Mouse (Mus musculus) neural tube, embryonic 14.5 days (tissue): ENCODE data around the gene Wnt7b. TPM values are rescaled to one million over a fixed set of nuclear protein-coding genes. Genes with fewer than 3 reads are reported as not detected.

Experiments used
- ATAC-seq: fragments of 200-750 bp; cut with Nextera tagmentation; 2 replicates; pipeline ENCODE4 v1.8.0; 2017; ENCODE audit warnings: low read depth, mild to moderate bottlenecking, moderate TSS enrichment, moderate library complexity
- H3K27ac ChIP-seq: fragments of 300-500 bp; sonication (generic); 2 replicates; pipeline ENCODE4 v1.5.1; 2014; ENCODE audit warnings: low read depth, mild to moderate bottlenecking, control low read depth, low read length, moderate library complexity, mixed read lengths
- H3K27me3 ChIP-seq: fragments of 300-500 bp; sonication (generic); 2 replicates; pipeline ENCODE4 v1.6.1; 2014; ENCODE audit warnings: low read length; ENCODE audit not compliant: control insufficient read depth, insufficient read depth
- H3K36me3 ChIP-seq: fragments of 300-500 bp; sonication (generic); 2 replicates; pipeline ENCODE4 v1.6.1; 2014; ENCODE audit warnings: low read length, mixed read lengths; ENCODE audit not compliant: control insufficient read depth, insufficient read depth
- H3K4me1 ChIP-seq: fragments of 300-500 bp; sonication (generic); 2 replicates; pipeline ENCODE4 v1.6.1; 2014; ENCODE audit warnings: low read length; ENCODE audit not compliant: control insufficient read depth, insufficient read depth
- H3K4me2 ChIP-seq: fragments of 300-500 bp; sonication (generic); 2 replicates; pipeline ENCODE4 v1.6.1; 2014; ENCODE audit warnings: mild to moderate bottlenecking, low read depth, low read length, control low read depth
- H3K4me3 ChIP-seq: fragments of 300-500 bp; sonication (generic); 2 replicates; pipeline ENCODE4 v1.5.1; 2014; ENCODE audit warnings: low read depth, low read length, control low read depth, mixed read lengths
- H3K9ac ChIP-seq: fragments of 300-500 bp; sonication (generic); replicated peaks from 2 replicates; pipeline ENCODE4 v1.6.1; 2014; ENCODE audit warnings: low read depth, mild to moderate bottlenecking, control low read depth, low read length, mixed read lengths
- H3K9me3 ChIP-seq: fragments of 300-500 bp; sonication (generic); 2 replicates; pipeline ENCODE4 v1.6.1; 2016; ENCODE audit warnings: low read length; ENCODE audit not compliant: control insufficient read depth
- WGBS: fragments of 180-500 bp; shearing (Covaris S2); extraction: QIAGEN DNeasy Blood & Tissue Kit; methylation state at CpG from one replicate; pipeline ENCODE4 v1.1.7; 2014; 5-methylcytosine and 5-hydroxymethylcytosine counted together
- polyA plus RNA-seq: library from polyadenylated mRNA; unstranded; fragments of >200 nt; fragmentation: Nextera tagmentation; extraction: Ambion mirVana; gene quantifications from 2 replicates; pipeline ENCODE4 v1.2.1, GENCODE M21; 2014

Gene Wnt7b
- polyA plus RNA-seq, 1 experiment from 2014 or later = 17.3 TPM

GRCm38 (mm10) chr15:85603422-85603821, 21.1 kb upstream of the Wnt7b start:
- H3K9ac ChIP-seq = no peak overlapping the region
- H3K27ac ChIP-seq = no peak overlapping the region
- H3K4me3 ChIP-seq = no peak overlapping the region
- H3K9me3 ChIP-seq = no peaks in the 10 kb centered on the region
- H3K27me3 ChIP-seq = no peaks in the 10 kb centered on the region
- H3K4me1 ChIP-seq = peaks cover 10% of the 10 kb centered on the region; the same call in 1 of the 2 replicates
- 47% methylated on average over 5 of the region's 5 CpGs for WGBS
- no peak overlapping the region for H3K4me2 ChIP-seq
- no peak for ATAC-seq
- no peaks in the 10 kb centered on the region for H3K36me3 ChIP-seq

GRCm38 (mm10) chr15:85602733-85603132, 20.5 kb upstream of the Wnt7b start:
- H3K27me3 ChIP-seq = no peaks in the 10 kb centered on the region
- H3K27ac ChIP-seq = no peak overlapping the region
- no peak overlapping the region for H3K9ac ChIP-seq
- WGBS = 76% methylated on average over 6 of the region's 6 CpGs
- H3K4me1 ChIP-seq = peaks cover 10% of the 10 kb centered on the region; the same call in 1 of the 2 replicates
- ATAC-seq = no peak
- no peak overlapping the region for H3K4me2 ChIP-seq
- H3K36me3 ChIP-seq = no peaks in the 10 kb centered on the region
- H3K9me3 ChIP-seq = no peaks in the 10 kb centered on the region
- no peak overlapping the region for H3K4me3 ChIP-seq

GRCm38 (mm10) chr15:85602021-85602420, 19.7 kb upstream of the Wnt7b start:
- H3K4me3 ChIP-seq = no peak overlapping the region
- no peak overlapping the region for H3K9ac ChIP-seq
- no peaks in the 10 kb centered on the region for H3K9me3 ChIP-seq
- ATAC-seq = no peak
- no peak overlapping the region for H3K27ac ChIP-seq
- no peak overlapping the region for H3K4me2 ChIP-seq
- no peaks in the 10 kb centered on the region for H3K27me3 ChIP-seq
- H3K36me3 ChIP-seq = no peaks in the 10 kb centered on the region
- 89% methylated on average over 5 of the region's 5 CpGs for WGBS
- peaks cover 10% of the 10 kb centered on the region; the same call in 1 of the 2 replicates for H3K4me1 ChIP-seq

- no peak overlapping the region for H3K4me2 ChIP-seq
- peaks cover 10% of the 10 kb centered on the region; the same call in 1 of the 2 replicates for H3K4me1 ChIP-seq
- H3K4me3 ChIP-seq = no peak overlapping the region
- no peaks in the 10 kb centered on the region for H3K27me3 ChIP-seq
- no peak overlapping the region for H3K9ac ChIP-seq
- H3K27ac ChIP-seq = no peak overlapping the region
- ATAC-seq = no peak
- WGBS = 73% methylated on average over 4 of the region's 4 CpGs
- H3K36me3 ChIP-seq = no peaks in the 10 kb centered on the region
- H3K9me3 ChIP-seq = no peaks in the 10 kb centered on the region
Observed at GRCm38 (mm10) chr15:85601202-85601601, 18.9 kb upstream of the Wnt7b start.

GRCm38 (mm10) chr15:85600696-85601094, 18.4 kb upstream of the Wnt7b start:
- Histone ChIP-seq H3K36me3 (no peaks in the 10 kb centered on the region), H3K4me1 (peaks cover 10% of the 10 kb centered on the region; the same call in 1 of the 2 replicates), H3K4me2 (no peak overlapping the region), H3K27me3 (no peaks in the 10 kb centered on the region), H3K4me3 (no peak overlapping the region), H3K27ac (no peak overlapping the region), H3K9ac (no peak overlapping the region), H3K9me3 (no peaks in the 10 kb centered on the region)
- ATAC-seq = no peak
- 56% methylated on average over 7 of the region's 7 CpGs for WGBS

- Histone ChIP-seq H3K4me1 (peaks cover 10% of the 10 kb centered on the region; the same call in 1 of the 2 replicates), H3K27me3 (no peaks in the 10 kb centered on the region), H3K27ac (no peak overlapping the region), H3K4me2 (no peak overlapping the region), H3K4me3 (no peak overlapping the region), H3K9me3 (no peaks in the 10 kb centered on the region), H3K36me3 (no peaks in the 10 kb centered on the region), H3K9ac (no peak overlapping the region)
- WGBS = 25% methylated on average over 18 of the region's 18 CpGs
- peak; percentile 45; the same call in 1 of the 2 replicates for ATAC-seq
Observed at GRCm38 (mm10) chr15:85599887-85600695, 17.8 kb upstream of the Wnt7b start.

- H3K4me3 ChIP-seq = no peak overlapping the region
- 45% methylated on average over 17 of the region's 17 CpGs for WGBS
- H3K4me2 ChIP-seq = no peak overlapping the region
- no peak overlapping the region for H3K27ac ChIP-seq
- no peaks in the 10 kb centered on the region for H3K36me3 ChIP-seq
- H3K27me3 ChIP-seq = no peaks in the 10 kb centered on the region
- H3K4me1 ChIP-seq = peaks cover 10% of the 10 kb centered on the region; the same call in 1 of the 2 replicates
- H3K9me3 ChIP-seq = no peaks in the 10 kb centered on the region
- H3K9ac ChIP-seq = no peak overlapping the region
- ATAC-seq = peak; percentile 54; the same call in 1 of the 2 replicates
Observed at GRCm38 (mm10) chr15:85598984-85599886, 17.0 kb upstream of the Wnt7b start.

- H3K4me1 ChIP-seq = peaks cover 10% of the 10 kb centered on the region; the same call in 1 of the 2 replicates
- H3K27ac ChIP-seq = no peak overlapping the region
- no peak overlapping the region for H3K4me3 ChIP-seq
- H3K4me2 ChIP-seq = no peak overlapping the region
- 72% methylated on average over 5 of the region's 5 CpGs for WGBS
- no peaks in the 10 kb centered on the region for H3K9me3 ChIP-seq
- ATAC-seq = no peak
- H3K9ac ChIP-seq = no peak overlapping the region
- H3K36me3 ChIP-seq = no peaks in the 10 kb centered on the region
- H3K27me3 ChIP-seq = no peaks in the 10 kb centered on the region
Observed at GRCm38 (mm10) chr15:85598443-85598842, 16.2 kb upstream of the Wnt7b start.
